Comparison of ENCODE assay signal across 15 mouse cellular contexts in the genomic region with DNA sequence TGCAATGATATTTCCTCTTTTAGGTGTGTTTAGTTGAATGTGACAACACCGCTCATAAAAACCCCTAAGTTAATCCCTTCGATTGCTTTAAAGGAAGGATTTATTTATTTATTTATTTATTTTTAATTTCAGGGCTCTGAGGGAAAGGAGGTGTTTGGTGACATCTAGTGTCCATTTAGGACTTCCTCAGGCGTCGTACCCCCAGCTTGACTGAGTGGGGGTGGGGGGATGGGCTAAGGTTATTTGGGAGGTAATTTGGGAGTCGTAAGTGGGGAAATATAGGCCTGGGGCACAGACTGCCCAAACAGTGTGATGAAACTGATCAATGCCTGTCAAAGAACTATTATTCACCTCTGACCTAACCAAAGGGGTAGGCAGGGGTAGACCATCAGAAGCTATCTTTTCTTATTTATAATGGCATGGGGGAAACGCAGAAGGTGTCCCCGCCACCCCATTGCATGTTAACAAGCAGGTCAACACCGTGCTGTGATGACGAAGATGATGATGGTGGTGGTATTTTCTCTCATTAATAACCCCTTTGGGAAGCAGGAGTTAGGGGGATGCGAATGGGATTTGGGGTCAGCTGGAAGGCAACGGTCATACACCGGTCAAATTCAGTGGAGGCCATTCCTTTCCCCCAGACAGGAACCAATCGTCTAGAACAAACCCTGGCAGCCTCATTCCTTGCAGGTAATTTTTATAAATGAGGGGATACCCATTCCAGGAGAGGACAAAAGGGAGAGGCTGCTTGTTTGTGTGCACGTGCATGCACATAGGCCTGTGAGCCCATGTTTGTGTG. TPM values are rescaled to one million over a fixed set of nuclear protein-coding genes. Genes with fewer than 3 reads are reported as not detected.
DNase-seq lines count a peak whose midpoint lies in the region; ATAC-seq and TF ChIP-seq lines count a peak whose summit lies in the region.
"Had no signal": no experiment of that assay in that cellular context is flagged by ENCODE, and none has a peak within 500 bp of the region (broad histone marks: within the 10 kb centered on the region; RNA-seq: fewer than 3 reads in every experiment).

No protein-coding gene starts in this region.

- H3K4me1 ChIP-seq in kidney, postnatal 0 days (replicated peaks; ENCODE audit: insufficient read depth, low read length): peaks cover 5% of the 10 kb centered on the region
- H3K4me1 ChIP-seq in MEL (ENCODE audit: control insufficient read depth in 1 of 2, insufficient read depth in 2 of 2, low read length in 2 of 2): no peaks in the 10 kb centered on the region

- no peaks in the 10 kb centered on the region for H3K9me3 ChIP-seq in kidney, postnatal 0 days (replicated peaks; ENCODE audit: low read length)
- no peaks in the 10 kb centered on the region for H3K9me3 ChIP-seq in MEL (replicated peaks; ENCODE audit: insufficient read depth, low read length)
- H3K9me3 ChIP-seq: lung, embryonic 15.5 days had no signal

- peak overlapping the region; percentile 57; the same call in 1 of the 2 replicates for H3K27ac ChIP-seq in kidney, postnatal 0 days
- H3K27ac ChIP-seq in MEL (ENCODE audit: control insufficient read depth, low read depth, low read length): no peak overlapping the region
- H3K27ac ChIP-seq: lung, embryonic 15.5 days had no signal

- no peak overlapping the region for H3K9ac ChIP-seq in kidney, postnatal 0 days (ENCODE audit: low read depth, low read length)
- no peak overlapping the region for H3K9ac ChIP-seq in MEL (ENCODE audit: control insufficient read depth, low read depth, low read length, poor library complexity, severe bottlenecking)
- H3K9ac ChIP-seq: lung, embryonic 15.5 days had no signal

- no peak overlapping the region for H3K4me3 ChIP-seq in kidney, postnatal 0 days (replicated peaks; ENCODE audit: low read depth, low read length)
- H3K4me3 ChIP-seq in MEL (ENCODE audit: control insufficient read depth in 1 of 2, insufficient read depth in 1 of 2, low read depth in 2 of 2, low read length in 2 of 2): no peak overlapping the region
- H3K4me3 ChIP-seq: erythroblast, embryonic 14.5 days; lung, embryonic 15.5 days had no signal

- H3K36me3 ChIP-seq in kidney, postnatal 0 days (ENCODE audit: insufficient read depth, low read length): no peaks in the 10 kb centered on the region
- H3K36me3 ChIP-seq in MEL (ENCODE audit: control insufficient read depth in 1 of 2, insufficient read depth in 2 of 2, low read length in 2 of 2): no peaks in the 10 kb centered on the region; a peak in 1 of 4 replicates
- H3K36me3 ChIP-seq: lung, embryonic 15.5 days had no signal

- TF ChIP-seq RAD21 in MEL (IDR thresholded peaks at IDR 0.05; ENCODE audit: low read depth, low read length): peak; percentile 5

- no peak for TF ChIP-seq EP300 in MEL (IDR thresholded peaks at IDR 0.05; ENCODE audit: low read depth in 1 of 2, low read length in 2 of 2)

- no peak for TF ChIP-seq POLR2A in MEL (IDR thresholded peaks at IDR 0.05; ENCODE audit: control insufficient read depth in 1 of 2, insufficient read depth in 1 of 2, low read depth in 1 of 2, low read length in 2 of 2, poor library complexity in 1 of 2)

- no peak for ATAC-seq in kidney, postnatal 0 days (replicated peaks; ENCODE audit: low FRiP score, low read depth)

- peak; percentile 59; the same call in 1 of the 2 replicates for TF ChIP-seq CTCF in kidney, postnatal 0 days (IDR thresholded peaks at IDR 0.05; ENCODE audit: low read depth)
- peak in 1 of 3 experiments; percentile 17; a peak in 1 of 6 replicates for TF ChIP-seq CTCF in MEL (IDR thresholded peaks at IDR 0.05 in 2 of 3, conservative IDR thresholded peaks at IDR 0.05 in 1 of 3; ENCODE audit: control insufficient read depth in 1 of 3, insufficient read depth in 1 of 3, low read depth in 2 of 3, low read length in 3 of 3, poor library complexity in 1 of 3, severe bottlenecking in 1 of 3)

- peak; percentile 50 for DNase-seq in embryo, embryonic 10.5 days (ENCODE audit: low spot score)
- DNase-seq in embryo, embryonic 10 days (ENCODE audit: low spot score): no peak
- peak; percentile 77 for DNase-seq in kidney, postnatal 0 days (ENCODE audit: low spot score)
- no peak for DNase-seq in kidney, postnatal 14 days
- no peak for DNase-seq in MEL (ENCODE audit: low read depth, low spot score)
- DNase-seq in mesoderm, embryonic 11.5 days (ENCODE audit: low read depth, low spot score): peak; percentile 56
- DNase-seq in frontal cortex, postnatal 25 days (ENCODE audit: low spot score in 2 of 2): no peak
- no peak for DNase-seq in thymus, postnatal 0 days (ENCODE audit: low spot score)
- DNase-seq: adrenal gland, adult 2 months; cerebellum, postnatal 36 days; right cerebral cortex, postnatal 4 days; thymus, postnatal 14 days had no signal

- WGBS in kidney, postnatal 0 days: 57% methylated on average over 14 of the region's 14 CpGs

- no peak overlapping the region for H3K4me2 ChIP-seq in kidney, postnatal 0 days (ENCODE audit: low read length)
- H3K4me2 ChIP-seq: lung, embryonic 15.5 days; midbrain, embryonic 11.5 days had no signal

- no peaks in the 10 kb centered on the region for H3K27me3 ChIP-seq in kidney, postnatal 0 days (ENCODE audit: insufficient read depth, low read length)
- H3K27me3 ChIP-seq in MEL (ENCODE audit: control insufficient read depth in 1 of 2, insufficient read depth in 2 of 2, low read length in 2 of 2): peaks cover 23 to 36% of the 10 kb centered on the region in 2 experiments

- H3K79me2 ChIP-seq in MEL (ENCODE audit: control insufficient read depth, insufficient read depth, low read length, poor library complexity): no peaks in the 10 kb centered on the region

TF ChIP-seq in MEL, 35 proteins besides CTCF, POLR2A, EP300 and RAD21:
- TF ChIP-seq SMC3 (IDR thresholded peaks at IDR 0.05; ENCODE audit: low read depth, low read length) (no peak), KAT2A (conservative IDR thresholded peaks at IDR 0.05; ENCODE audit: low read depth, low read length) (no peak), ZC3H11A (IDR thresholded peaks at IDR 0.05; ENCODE audit: low read depth, low read length) (no peak), MYC (IDR thresholded peaks at IDR 0.05; ENCODE audit: low read depth, low read length) (no peak), ELF1 (IDR thresholded peaks at IDR 0.05; ENCODE audit: low read depth, low read length) (no peak), USF1 (IDR thresholded peaks at IDR 0.05; ENCODE audit: low read depth, low read length) (no peak), E2F4 (IDR thresholded peaks at IDR 0.05; ENCODE audit: borderline replicate concordance, low read depth, low read length) (no peak), MYB (IDR thresholded peaks at IDR 0.05; ENCODE audit: low read depth, low read length) (no peak), GATA1 (IDR thresholded peaks at IDR 0.05; ENCODE audit: low read depth, low read length) (no peak), MEF2A (IDR thresholded peaks at IDR 0.05; ENCODE audit: extremely low read depth, insufficient replicate concordance, low read depth, low read length, poor library complexity, severe bottlenecking) (no peak), TBP (IDR thresholded peaks at IDR 0.05; ENCODE audit: low read depth, low read length) (no peak), POLR2AphosphoS5 (IDR thresholded peaks at IDR 0.05; ENCODE audit: borderline replicate concordance, low read depth, low read length) (no peak), UBTF (IDR thresholded peaks at IDR 0.05; ENCODE audit: borderline replicate concordance, insufficient read depth, low read depth, low read length) (no peak), USF2 (IDR thresholded peaks at IDR 0.05; ENCODE audit: borderline replicate concordance in 1 of 2, insufficient read depth in 1 of 2, low read depth in 1 of 2, low read length in 2 of 2) (no peak), RCOR1 (IDR thresholded peaks at IDR 0.05; ENCODE audit: low read depth, low read length) (no peak), SIN3A (IDR thresholded peaks at IDR 0.05; ENCODE audit: low read length) (no peak), ZKSCAN1 (IDR thresholded peaks at IDR 0.05; ENCODE audit: low read depth, low read length) (no peak), ZNF384 (IDR thresholded peaks at IDR 0.05; ENCODE audit: low read depth, low read length) (no peak), MAFK (IDR thresholded peaks at IDR 0.05; ENCODE audit: borderline replicate concordance, low read depth, low read length) (no peak)

RNA-seq across cellular contexts. Expression of a gene that starts 39.5 kb away (rescaled TPM):
- polyA plus RNA-seq in kidney, postnatal 0 days (2015; fragmentation: Nextera tagmentation; extraction: Ambion mirVana): 17.6 and 19.8 TPM in 2 replicates
- total RNA-seq in MEL (2012; rRNA removed): 33.9 and 43.1 TPM in 2 replicates
- polyA plus RNA-seq in MEL (2012; ENCODE audit: insufficient read depth in 1 of 2, insufficient read length in 2 of 2, low read depth in 1 of 2, low replicate concordance in 2 of 2, missing spikeins in 1 of 2): 10 to 100 TPM in 1 of 2 experiments, not detected in 1; 33.7 TPM
- 16.0 and 18.6 TPM in 2 replicates for polyA plus RNA-seq in thymus, postnatal 0 days (2015; fragmentation: Nextera tagmentation; extraction: Ambion mirVana)

RNA-seq across cellular contexts. Expression of a gene that starts 51.1 kb away (rescaled TPM):
- 101 and 106 TPM in 2 replicates for polyA plus RNA-seq in kidney, postnatal 0 days (2015; fragmentation: Nextera tagmentation; extraction: Ambion mirVana)
- total RNA-seq in MEL (2012; rRNA removed): 132 and 135 TPM in 2 replicates
- 100 to 1,000 TPM; 152 to 368 TPM for polyA plus RNA-seq in MEL (2012; ENCODE audit: insufficient read depth in 1 of 2, insufficient read length in 2 of 2, low read depth in 1 of 2, low replicate concordance in 2 of 2, missing spikeins in 1 of 2)
- 129 and 132 TPM in 2 replicates for polyA plus RNA-seq in thymus, postnatal 0 days (2015; fragmentation: Nextera tagmentation; extraction: Ambion mirVana)

Comparison
In these comparisons a context has a peak if more than half of its experiments do, and no peak if none do; other contexts are left out.
1. DNase-seq: peak in embryo, embryonic 10.5 days (single experiment), kidney, postnatal 0 days (single experiment) and mesoderm, embryonic 11.5 days (single experiment); none in embryo, embryonic 10 days (single experiment), kidney, postnatal 14 days (single experiment), MEL (single experiment), frontal cortex, postnatal 25 days (0 of 2) and thymus, postnatal 0 days (single experiment).